Mouse (Mus musculus) embryonic fibroblast, embryonic 13.5 days (primary cell): ENCODE results near the gene Slamf8. TPM values are rescaled to one million over a fixed set of nuclear protein-coding genes. Genes with fewer than 3 reads are reported as not detected.

Source experiments
- H3K27ac ChIP-seq: 2 replicates; pipeline ENCODE4 v1.5.1; 2012; ENCODE audit warnings: low read length, control low read depth, inconsistent platforms; ENCODE audit not compliant: insufficient read depth
- H3K4me1 ChIP-seq: 2 replicates; pipeline ENCODE4 v1.6.1; 2011; ENCODE audit warnings: low read length; ENCODE audit not compliant: control insufficient read depth, insufficient read depth
- H3K4me3 ChIP-seq: 2 replicates; pipeline ENCODE4 v1.5.1; 2011; ENCODE audit warnings: mild to moderate bottlenecking, control low read depth, low read length; ENCODE audit not compliant: insufficient read depth
- CTCF ChIP-seq: IDR thresholded peaks from 2 replicates; pipeline ENCODE4 v1.5.1; 2011; ENCODE audit warnings: mild to moderate bottlenecking, control low read depth, low read length, moderate library complexity, borderline replicate concordance; ENCODE audit not compliant: insufficient read depth
- POLR2A ChIP-seq: IDR thresholded peaks from 2 replicates; pipeline ENCODE4 v1.6.1; 2011; ENCODE audit warnings: low read depth, mild to moderate bottlenecking, control low read depth, low read length, moderate library complexity
- polyA plus RNA-seq: library from polyadenylated mRNA; stranded (reverse); fragments of >200 nt; gene quantifications from 2 replicates; pipeline ENCODE4 v1.2.4, GENCODE M21; 2011; ENCODE audit warnings: low read depth; ENCODE audit not compliant: missing spikeins, insufficient read length

Slamf8 gene
- polyA plus RNA-seq, 1 experiment = not detected

DNA sequence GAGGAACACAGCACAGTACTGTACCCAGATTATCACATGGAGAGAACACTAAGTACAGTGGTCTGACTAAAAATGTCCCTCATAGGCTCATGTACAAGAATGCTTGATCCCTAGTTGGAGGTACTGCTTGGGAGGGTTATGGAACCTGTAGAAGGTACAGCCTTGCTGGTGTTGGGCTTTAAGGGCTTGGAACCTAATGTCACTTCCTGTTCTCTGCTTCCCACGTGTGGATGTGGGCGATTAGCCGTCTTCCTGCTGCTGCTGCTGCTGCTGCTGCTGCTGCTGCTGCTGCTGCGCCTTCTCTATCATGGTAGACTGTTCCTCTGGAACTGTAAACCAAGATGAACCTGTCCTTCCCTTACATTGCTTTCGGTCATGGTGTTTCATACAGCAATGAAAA is 33.2 kb upstream of the Slamf8 start:
- Histone ChIP-seq H3K27ac (no peak overlapping the region), H3K4me1 (no peaks in the 10 kb centered on the region), H3K4me3 (no peak overlapping the region)
- TF ChIP-seq POLR2A (no peak), CTCF (no peak)

GRCm38 (mm10) chr1:172619235-172619634 is 28.9 kb upstream of the Slamf8 start:
- Histone ChIP-seq H3K27ac (no peak overlapping the region), H3K4me1 (0 out of 2 replicates have a peak, but pooled peaks cover 2% of the 10 kb centered on the region), H3K4me3 (no peak overlapping the region)
- peak; percentile 86 for TF ChIP-seq CTCF
- TF ChIP-seq POLR2A = no peak

DNA sequence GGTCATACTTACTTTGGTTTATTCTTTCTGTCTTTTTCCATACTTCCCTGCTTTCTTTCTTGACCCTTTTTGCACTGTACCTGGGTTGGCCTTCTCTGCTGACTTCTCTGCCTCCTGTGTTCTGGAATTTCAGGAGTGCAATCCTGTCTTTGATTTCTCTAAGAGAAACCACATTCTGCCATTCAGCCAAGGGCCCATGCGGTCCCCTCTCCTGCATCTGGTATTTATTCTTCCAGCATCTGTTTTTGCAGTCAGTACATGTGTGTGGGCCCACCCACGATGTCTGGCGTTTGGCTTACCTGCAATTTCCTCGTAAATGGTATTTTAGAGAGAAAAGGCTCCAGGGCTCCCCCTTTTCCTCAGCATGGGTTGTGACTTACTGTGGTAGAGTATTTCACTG is 27.8 kb upstream of the Slamf8 start:
- no peak for TF ChIP-seq CTCF
- no peak for TF ChIP-seq POLR2A
- Histone ChIP-seq H3K4me3 (no peak overlapping the region), H3K4me1 (0 out of 2 replicates have a peak, but pooled peaks cover 2% of the 10 kb centered on the region), H3K27ac (no peak overlapping the region)

GRCm38 (mm10) chr1:172617365-172618076 is 27.2 kb upstream of the Slamf8 start:
- TF ChIP-seq POLR2A (no peak), CTCF (no peak)
- H3K4me3 ChIP-seq = no peak overlapping the region
- H3K27ac ChIP-seq = no peak overlapping the region
- H3K4me1 ChIP-seq = 0 out of 2 replicates have a peak, but pooled peaks cover 2% of the 10 kb centered on the region

DNA sequence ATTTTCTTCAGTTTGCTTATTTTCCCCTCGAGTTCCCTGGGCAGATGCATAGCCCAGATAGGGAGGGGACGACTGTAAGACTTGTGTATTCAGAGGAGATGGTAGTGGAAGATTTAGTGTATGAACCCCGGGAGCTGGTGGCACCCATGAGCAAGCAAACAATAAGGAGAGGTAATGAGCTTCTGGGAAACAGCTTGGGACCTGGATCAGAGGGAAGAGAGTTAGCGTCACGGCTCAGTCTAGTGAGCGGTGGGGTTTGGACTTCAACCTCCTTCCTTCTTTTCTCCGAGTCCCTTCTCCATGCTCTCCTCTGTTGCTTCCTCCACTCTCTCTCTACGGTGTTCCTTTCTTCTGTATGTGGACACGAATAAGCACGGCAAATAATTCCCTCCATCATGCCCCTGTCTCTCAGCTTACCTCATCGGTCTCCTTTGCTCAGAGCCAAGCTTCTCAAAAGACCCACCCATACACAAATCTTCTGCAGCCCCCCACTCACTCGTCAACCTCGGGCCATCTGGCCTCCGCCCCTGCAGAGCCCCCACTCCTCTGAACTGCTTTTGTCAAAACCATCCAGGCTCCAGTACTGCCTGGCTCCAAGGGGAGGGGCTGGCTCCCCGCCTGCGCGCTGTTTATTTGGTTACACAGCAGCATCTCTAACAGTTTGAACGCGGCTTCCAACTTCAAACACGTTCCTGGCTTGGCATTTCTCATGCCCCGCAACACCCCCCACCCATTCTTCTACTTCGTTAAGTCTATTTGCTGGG is 26.4 kb upstream of the Slamf8 start:
- Histone ChIP-seq H3K4me1 (0 out of 2 replicates have a peak, but pooled peaks cover 2% of the 10 kb centered on the region), H3K27ac (no peak overlapping the region), H3K4me3 (no peak overlapping the region)
- TF ChIP-seq CTCF (no peak), POLR2A (no peak)

- H3K27ac ChIP-seq = no peak overlapping the region
- H3K4me1 ChIP-seq = 0 out of 2 replicates have a peak, but pooled peaks cover 2% of the 10 kb centered on the region
- TF ChIP-seq POLR2A (no peak), CTCF (no peak)
- no peak overlapping the region for H3K4me3 ChIP-seq
Measured at GRCm38 (mm10) chr1:172615412-172615811, 25.0 kb upstream of the Slamf8 start.

DNA sequence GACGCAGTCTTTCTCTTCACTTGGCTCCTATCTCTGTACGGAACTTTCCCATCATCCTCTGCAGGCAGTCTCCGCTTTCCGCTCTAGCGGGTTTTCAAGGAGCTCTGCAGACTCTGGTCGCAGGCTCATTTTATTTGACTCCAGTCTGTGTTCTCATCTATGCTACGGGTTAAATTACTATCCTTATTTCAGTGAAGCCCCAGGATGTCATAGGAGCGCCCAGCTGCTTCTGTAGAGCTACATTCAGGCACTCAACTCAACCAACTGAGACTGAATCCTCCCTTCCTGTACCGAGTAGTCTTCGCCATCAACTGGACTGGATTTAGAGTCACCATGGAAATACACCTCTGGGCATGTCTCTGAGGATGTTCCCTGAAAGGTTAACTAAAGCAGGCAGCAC is 24.3 kb upstream of the Slamf8 start:
- Histone ChIP-seq H3K27ac (no peak overlapping the region), H3K4me1 (0 out of 2 replicates have a peak, but pooled peaks cover 2% of the 10 kb centered on the region), H3K4me3 (no peak overlapping the region)
- TF ChIP-seq POLR2A (no peak), CTCF (no peak)

GRCm38 (mm10) chr1:172612745-172613144 is 22.4 kb upstream of the Slamf8 start:
- H3K4me1 ChIP-seq = 0 out of 2 replicates have a peak, but pooled peaks cover 2% of the 10 kb centered on the region
- TF ChIP-seq POLR2A (no peak), CTCF (no peak)
- H3K4me3 ChIP-seq = no peak overlapping the region
- no peak overlapping the region for H3K27ac ChIP-seq

GRCm38 (mm10) chr1:172611304-172611703 is 20.9 kb upstream of the Slamf8 start:
- Histone ChIP-seq H3K27ac (no peak overlapping the region), H3K4me1 (no peaks in the 10 kb centered on the region), H3K4me3 (no peak overlapping the region)
- TF ChIP-seq POLR2A (no peak), CTCF (no peak)

GRCm38 (mm10) chr1:172602326-172602725 is 12.0 kb upstream of the Slamf8 start, which contains the start of gene Fcrl6:
Gene Fcrl6 (minus strand): TSS chr1:172602551.
- Histone ChIP-seq H3K27ac (no peak within 1 kb of the TSS), H3K4me1 (no peaks in the 10 kb centered on the region), H3K4me3 (no peak within 1 kb of the TSS)
- TF ChIP-seq POLR2A = no peak
- TF ChIP-seq CTCF = no peak
